In the genomic region with DNA sequence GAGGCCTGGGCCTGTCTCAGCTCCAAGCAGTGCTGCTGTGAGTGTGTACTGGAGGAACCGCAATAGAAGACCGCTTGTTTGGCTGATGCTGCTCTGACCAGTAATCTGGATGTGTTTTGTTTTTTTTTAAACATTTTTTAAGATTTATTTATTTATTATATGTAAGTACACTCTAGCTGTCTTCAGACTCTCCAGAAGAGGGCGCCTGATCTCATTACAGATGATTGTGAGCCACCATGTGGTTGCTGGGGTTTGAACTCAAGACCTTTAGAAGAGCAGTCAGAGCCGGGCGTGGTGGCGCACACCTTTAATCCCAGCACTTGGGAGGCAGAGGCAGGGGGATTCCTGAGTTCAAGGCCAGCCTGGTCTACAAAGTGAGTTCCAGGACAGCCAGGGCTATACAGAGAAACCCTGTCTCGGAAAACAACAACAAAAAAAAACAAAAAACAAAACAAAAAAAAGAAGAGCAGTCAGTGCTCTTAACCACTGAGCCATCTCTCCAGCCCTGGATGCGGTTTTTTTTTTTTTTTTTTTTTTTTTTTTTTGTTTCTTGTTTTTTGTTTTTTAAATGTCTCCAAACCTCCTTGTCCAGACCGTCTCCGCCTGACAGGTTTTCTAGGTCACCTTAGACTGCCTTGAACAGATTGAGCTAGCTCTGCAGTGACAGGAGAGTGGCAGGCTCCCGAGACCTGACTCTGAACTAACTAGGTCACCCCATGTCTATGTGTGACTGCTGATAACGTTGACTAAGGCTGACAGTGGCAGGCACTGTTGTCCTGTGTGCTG, we compare ENCODE assay signal across 9 mouse cellular contexts. TPM values are rescaled to one million over a fixed set of nuclear protein-coding genes. Genes with fewer than 3 reads are reported as not detected.
DNase-seq lines count a peak whose midpoint lies in the region; ATAC-seq and TF ChIP-seq lines count a peak whose summit lies in the region.
"Had no signal": no experiment of that assay in that cellular context is flagged by ENCODE, and none has a peak within 500 bp of the region (broad histone marks: within the 10 kb centered on the region; RNA-seq: fewer than 3 reads in every experiment).

No protein-coding gene starts in this region.

- no peaks in the 10 kb centered on the region for H3K9me3 ChIP-seq in midbrain, postnatal 0 days (ENCODE audit: low read length)
- no peaks in the 10 kb centered on the region for H3K9me3 ChIP-seq in midbrain, embryonic 16.5 days (replicated peaks; ENCODE audit: control insufficient read depth, low read length, poor library complexity, severe bottlenecking)

- 83% methylated on average over 12 of the region's 12 CpGs for WGBS in midbrain, postnatal 0 days
- 83% methylated on average over 12 of the region's 12 CpGs for WGBS in midbrain, embryonic 16.5 days

- no peak for ATAC-seq in midbrain, postnatal 0 days (ENCODE audit: low FRiP score)
- no peak for ATAC-seq in midbrain, embryonic 16.5 days

- peak; percentile 62 for TF ChIP-seq CTCF in midbrain, postnatal 0 days (IDR thresholded peaks at IDR 0.05)
- peak; percentile 18; the same call in 1 of the 2 replicates for TF ChIP-seq CTCF in brain, embryonic 14.5 days (IDR thresholded peaks at IDR 0.05; ENCODE audit: borderline replicate concordance, extremely low read depth, insufficient read depth, insufficient read length)

- no peak overlapping the region for H3K4me3 ChIP-seq in midbrain, postnatal 0 days (ENCODE audit: low read depth, low read length)
- H3K4me3 ChIP-seq in midbrain, embryonic 16.5 days (ENCODE audit: low read depth, low read length), result no peak overlapping the region

- peak; percentile 39 for DNase-seq in heart, postnatal 4 days
- DNase-seq in heart, postnatal 25 days (ENCODE audit: low spot score), result no peak
- peak; percentile 59 for DNase-seq in midbrain, postnatal 0 days (ENCODE audit: low spot score)
- DNase-seq in brain, embryonic 14.5 days (ENCODE audit: low read depth), result peak; percentile 47
- DNase-seq in splenic B cell, adult 2 months (ENCODE audit: low read depth, low spot score), result peak; percentile 72
- DNase-seq in heart, adult 9 months (ENCODE audit: low spot score in 2 of 2), result no peak
- DNase-seq in heart, adult 8-10 months (ENCODE audit: low spot score), result no peak

- intact Hi-C loops in heart, postnatal 25 days (cut with DNase I), result no loop called here

- H3K9ac ChIP-seq in midbrain, postnatal 0 days (replicated peaks; ENCODE audit: low read length, poor library complexity, severe bottlenecking), result no peak overlapping the region
- H3K9ac ChIP-seq in midbrain, embryonic 16.5 days (ENCODE audit: low read depth, low read length), result no peak overlapping the region

- H3K27me3 ChIP-seq in midbrain, postnatal 0 days (ENCODE audit: insufficient read depth, low read length), result no peaks in the 10 kb centered on the region
- no peaks in the 10 kb centered on the region for H3K27me3 ChIP-seq in midbrain, embryonic 16.5 days (ENCODE audit: control insufficient read depth, insufficient read depth, low read depth, low read length)
- H3K27me3 ChIP-seq in splenic B cell, adult 2 months (ENCODE audit: control insufficient read depth, insufficient read depth, low read length, poor library complexity, severe bottlenecking), result no peaks in the 10 kb centered on the region

- H3K4me2 ChIP-seq in midbrain, postnatal 0 days (ENCODE audit: low read depth, low read length, poor library complexity, severe bottlenecking), result no peak overlapping the region
- H3K4me2 ChIP-seq in midbrain, embryonic 16.5 days (ENCODE audit: low read length), result no peak overlapping the region

- TF ChIP-seq POLR2A in brain, embryonic 14.5 days (IDR thresholded peaks at IDR 0.05; ENCODE audit: borderline replicate concordance, extremely low read depth, insufficient read depth, insufficient read length, poor library complexity, severe bottlenecking), result no peak

- no peaks in the 10 kb centered on the region for H3K4me1 ChIP-seq in midbrain, postnatal 0 days (ENCODE audit: insufficient read depth, low read length)
- no peaks in the 10 kb centered on the region for H3K4me1 ChIP-seq in midbrain, embryonic 16.5 days (ENCODE audit: control insufficient read depth, insufficient read depth, low read length)

- no peak overlapping the region for H3K27ac ChIP-seq in midbrain, postnatal 0 days (ENCODE audit: low read depth, low read length)
- no peak overlapping the region for H3K27ac ChIP-seq in midbrain, embryonic 16.5 days (ENCODE audit: low read length)

- peaks cover 32% of the 10 kb centered on the region for H3K36me3 ChIP-seq in midbrain, postnatal 0 days (ENCODE audit: insufficient read depth, low read length)
- peaks cover 33% of the 10 kb centered on the region for H3K36me3 ChIP-seq in midbrain, embryonic 16.5 days (ENCODE audit: control insufficient read depth, insufficient read depth, low read length)
- H3K36me3 ChIP-seq in splenic B cell, adult 2 months (ENCODE audit: control insufficient read depth, insufficient read depth, low read length, poor library complexity, severe bottlenecking), result no peaks in the 10 kb centered on the region; the same call in 1 of the 2 replicates

RNA-seq across cellular contexts. Expression of gene Desi1, which starts 2.4 kb away (rescaled TPM):
- 10 to 100 TPM; 27.1 to 27.4 TPM for total RNA-seq in heart, postnatal 4 days (2021)
- total RNA-seq in heart, postnatal 25 days (2021), result 10 to 100 TPM; 24.4 to 25.9 TPM
- total RNA-seq in midbrain, postnatal 0 days (2014; rRNA removed), result 26.9 and 31.2 TPM in 2 replicates
- 43.9 and 45.7 TPM in 2 replicates for polyA plus RNA-seq in midbrain, postnatal 0 days (2015; fragmentation: Nextera tagmentation; extraction: Ambion mirVana)
- polyA plus RNA-seq in midbrain, embryonic 16.5 days (2015; fragmentation: Nextera tagmentation; extraction: Ambion mirVana), result 46.4 and 47.2 TPM in 2 replicates
- 44.4 and 50.1 TPM in 2 replicates for polyA plus RNA-seq in brain, embryonic 14.5 days (2012; rRNA removed)
- total RNA-seq in heart, adult 8-10 months (2022), result 10 to 100 TPM; 19.5 to 33.9 (median 28.2) TPM

RNA-seq across cellular contexts. Expression of gene Snu13, which starts 11.3 kb away (rescaled TPM):
- 10 to 100 TPM; 63.4 to 69.5 TPM for total RNA-seq in heart, postnatal 4 days (2021)
- total RNA-seq in heart, postnatal 25 days (2021), result 10 to 100 TPM; 48.2 to 52.5 TPM
- 174 and 179 TPM in 2 replicates for total RNA-seq in midbrain, postnatal 0 days (2014; rRNA removed)
- 242 and 274 TPM in 2 replicates for polyA plus RNA-seq in midbrain, postnatal 0 days (2015; fragmentation: Nextera tagmentation; extraction: Ambion mirVana)
- 217 and 249 TPM in 2 replicates for polyA plus RNA-seq in midbrain, embryonic 16.5 days (2015; fragmentation: Nextera tagmentation; extraction: Ambion mirVana)
- polyA plus RNA-seq in brain, embryonic 14.5 days (2012; rRNA removed), result 143 and 191 TPM in 2 replicates
- 10 to 100 TPM; 43.0 to 55.5 (median 51.3) TPM for total RNA-seq in heart, adult 8-10 months (2022)

RNA-seq across cellular contexts. Expression of gene 4930407I10Rik, which starts 22.9 kb away (rescaled TPM):
- not detected for total RNA-seq in heart, postnatal 4 days (2021)
- not detected for total RNA-seq in heart, postnatal 25 days (2021)
- 0.05 TPM in 1 of 2 replicates, not detected in the other for total RNA-seq in midbrain, postnatal 0 days (2014; rRNA removed)
- not detected in 2 replicates for polyA plus RNA-seq in midbrain, postnatal 0 days (2015; fragmentation: Nextera tagmentation; extraction: Ambion mirVana)
- polyA plus RNA-seq in midbrain, embryonic 16.5 days (2015; fragmentation: Nextera tagmentation; extraction: Ambion mirVana), result not detected in 2 replicates
- 0.01 TPM in 1 of 2 replicates, not detected in the other for polyA plus RNA-seq in brain, embryonic 14.5 days (2012; rRNA removed)
- total RNA-seq in heart, adult 8-10 months (2022), result not detected
- total RNA-seq: adrenal gland, postnatal 4 days had no signal

RNA-seq across cellular contexts. Expression of gene Mei1, which starts 33.7 kb away (rescaled TPM):
- not detected for total RNA-seq in heart, postnatal 4 days (2021)
- not detected for total RNA-seq in heart, postnatal 25 days (2021)
- not detected in 2 replicates for total RNA-seq in midbrain, postnatal 0 days (2014; rRNA removed)
- polyA plus RNA-seq in midbrain, postnatal 0 days (2015; fragmentation: Nextera tagmentation; extraction: Ambion mirVana), result 0.12 and 0.16 TPM in 2 replicates
- polyA plus RNA-seq in midbrain, embryonic 16.5 days (2015; fragmentation: Nextera tagmentation; extraction: Ambion mirVana), result 0.05 TPM in 1 of 2 replicates, not detected in the other
- polyA plus RNA-seq in brain, embryonic 14.5 days (2012; rRNA removed), result 0.07 and 0.10 TPM in 2 replicates
- not detected for total RNA-seq in heart, adult 8-10 months (2022)

RNA-seq across cellular contexts. Expression of gene Xrcc6, which starts 48.5 kb away (rescaled TPM):
- total RNA-seq in heart, postnatal 4 days (2021), result 10 to 100 TPM; 26.6 to 27.4 TPM
- 10 to 100 TPM; 21.4 to 23.5 TPM for total RNA-seq in heart, postnatal 25 days (2021)
- 25.6 and 28.3 TPM in 2 replicates for total RNA-seq in midbrain, postnatal 0 days (2014; rRNA removed)
- 23.2 and 28.2 TPM in 2 replicates for polyA plus RNA-seq in midbrain, postnatal 0 days (2015; fragmentation: Nextera tagmentation; extraction: Ambion mirVana)
- polyA plus RNA-seq in midbrain, embryonic 16.5 days (2015; fragmentation: Nextera tagmentation; extraction: Ambion mirVana), result 36.5 and 37.3 TPM in 2 replicates
- 22.5 and 27.6 TPM in 2 replicates for polyA plus RNA-seq in brain, embryonic 14.5 days (2012; rRNA removed)
- total RNA-seq in heart, adult 8-10 months (2022), result 10 to 100 TPM; 20.9 to 28.1 (median 26.8) TPM

Comparison
In these comparisons a context has a peak if more than half of its experiments do, and no peak if none do; other contexts are left out.
1. DNase-seq: peak in heart, postnatal 4 days (single experiment), midbrain, postnatal 0 days (single experiment), brain, embryonic 14.5 days (single experiment) and splenic B cell, adult 2 months (single experiment); none in heart, postnatal 25 days (single experiment), heart, adult 9 months (0 of 2) and heart, adult 8-10 months (single experiment).